Mouse (Mus musculus) MEL (cell line): ENCODE measurements around the gene Gpbar1. TPM values are rescaled to one million over a fixed set of nuclear protein-coding genes. Genes with fewer than 3 reads are reported as not detected.
"Not testable (repeated sequence)": the region's sequence is repeated elsewhere in the genome, so short reads cannot be mapped to it uniquely, and the experiment has no call there.

Experiments
- DNase-seq: peaks from one replicate; pipeline ENCODE4 v3.0.0; 2011; ENCODE audit warnings: low read depth, low spot score
- H3K27ac ChIP-seq: 2 replicates; pipeline ENCODE4 v1.5.1; 2012; ENCODE audit warnings: low read depth, mild to moderate bottlenecking, control low read depth, low read length, moderate library complexity; ENCODE audit not compliant: control insufficient read depth
- H3K27me3 ChIP-seq, 2 experiments: fragments of 150-350 bp in 1 of 2; sonication (generic) in 1 of 2; 2 replicates each; pipeline ENCODE4 v1.6.1; 2012; ENCODE audit warnings: low read length in 2 of 2, mild to moderate bottlenecking in 2 of 2, improper control_type of control experiment in 1 of 2, moderate library complexity in 1 of 2; ENCODE audit not compliant: insufficient read depth in 2 of 2, control insufficient read depth in 1 of 2
- H3K36me3 ChIP-seq, 2 experiments: 2 replicates each; pipeline ENCODE4 v1.6.1; 2012 to 2014; ENCODE audit warnings: low read length in 2 of 2, improper control_type of control experiment in 1 of 2, inconsistent platforms in 1 of 2, mild to moderate bottlenecking in 1 of 2; ENCODE audit not compliant: insufficient read depth in 2 of 2, control insufficient read depth in 1 of 2
- H3K4me1 ChIP-seq, 2 experiments: fragments of 150-350 bp in 1 of 2; sonication (generic) in 1 of 2; 2 replicates each; pipeline ENCODE4 v1.6.1; 2012; ENCODE audit warnings: low read length in 2 of 2, improper control_type of control experiment in 1 of 2, mild to moderate bottlenecking in 1 of 2; ENCODE audit not compliant: insufficient read depth in 2 of 2, control insufficient read depth in 1 of 2
- H3K4me3 ChIP-seq, 2 experiments: fragments of 150-350 bp in 1 of 2; sonication (generic) in 1 of 2; 2 replicates each; pipeline ENCODE4 v1.5.1; 2012; ENCODE audit warnings: low read depth in 2 of 2, low read length in 2 of 2, mild to moderate bottlenecking in 2 of 2, moderate library complexity in 2 of 2, control low read depth in 1 of 2, improper control_type of control experiment in 1 of 2; ENCODE audit not compliant: control insufficient read depth in 1 of 2, insufficient read depth in 1 of 2
- H3K79me2 ChIP-seq: 2 replicates; pipeline ENCODE4 v1.6.1; 2012; ENCODE audit warnings: mild to moderate bottlenecking, low read length, moderate library complexity; ENCODE audit not compliant: control insufficient read depth, poor library complexity, insufficient read depth
- H3K9ac ChIP-seq: 2 replicates; pipeline ENCODE4 v1.6.1; 2012; ENCODE audit warnings: low read depth, mild to moderate bottlenecking, control low read depth, low read length, moderate library complexity; ENCODE audit not compliant: control insufficient read depth, poor library complexity, severe bottlenecking
- H3K9me3 ChIP-seq: fragments of 150-350 bp; sonication (generic); replicated peaks from 2 replicates; pipeline ENCODE4 v1.6.1; 2012; ENCODE audit warnings: mild to moderate bottlenecking, low read length, improper control_type of control experiment, moderate library complexity; ENCODE audit not compliant: insufficient read depth
- CTCF ChIP-seq, 3 experiments: IDR thresholded peaks in 2 of 3; conservative IDR thresholded peaks in 1 of 3; 2 replicates each; pipeline ENCODE4 v1.5.1; 2011 to 2012; ENCODE audit warnings: low read length in 3 of 3, low read depth in 2 of 3, mild to moderate bottlenecking in 2 of 3, improper control_type of control experiment in 1 of 3, inconsistent platforms in 1 of 3, mixed read lengths in 1 of 3, moderate library complexity in 1 of 3; ENCODE audit not compliant: control insufficient read depth in 1 of 3, insufficient read depth in 1 of 3, poor library complexity in 1 of 3, severe bottlenecking in 1 of 3
- SMC3 ChIP-seq: IDR thresholded peaks from 2 replicates; pipeline ENCODE4 v1.6.1; 2011; ENCODE audit warnings: low read depth, low read length, improper control_type of control experiment
- polyA plus RNA-seq, 2 experiments: library from polyadenylated mRNA; stranded (reverse) in 1 of 2; unstranded in 1 of 2; fragments of >175 nt in 1 of 2; fragments of >200 nt in 1 of 2; gene quantifications; 2 replicates each; pipeline versions ENCODE4 v1.2.1 to v1.2.4; 2012; ENCODE audit warnings: low replicate concordance in 2 of 2, low read depth in 1 of 2; ENCODE audit not compliant: insufficient read length in 2 of 2, insufficient read depth in 1 of 2, missing spikeins in 1 of 2
- total RNA-seq: library from RNA; depleted of rRNA; stranded (reverse); fragments of 300-350 nt; gene quantifications from 2 replicates; pipeline ENCODE4 v1.2.3, GENCODE M21; 2012; rRNA removed

Gene Gpbar1
- total and polyA plus RNA-seq, 3 experiments: not detected

DNA sequence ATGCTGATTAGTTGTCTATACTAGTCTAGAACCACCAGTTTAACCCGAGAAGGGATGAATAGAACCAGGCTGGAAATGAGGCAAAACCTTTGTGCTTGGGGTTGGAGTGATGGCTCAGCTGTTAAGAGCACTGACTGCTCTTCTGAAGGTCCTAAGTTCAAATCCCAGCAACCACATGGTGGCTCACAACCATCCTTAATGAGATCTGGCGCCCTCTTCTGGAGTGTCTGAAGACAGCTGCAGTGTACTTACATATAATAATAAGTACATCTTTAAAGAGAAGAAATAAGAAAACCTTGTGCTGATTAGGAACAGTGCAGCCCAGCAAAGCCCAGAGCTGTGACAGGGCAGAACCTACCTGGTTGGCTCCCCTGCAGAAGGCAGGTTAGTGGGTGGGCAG is 48.6 kb downstream of the Gpbar1 start:
- H3K27me3 ChIP-seq, DNase-seq: not testable (repeated sequence)

More for the DNA sequence above, 48.6 kb downstream of the Gpbar1 start:
- H3K79me2 ChIP-seq, H3K9ac ChIP-seq, H3K27ac ChIP-seq, H3K4me3 ChIP-seq, H3K9me3 ChIP-seq: not testable (repeated sequence)
- H3K36me3 ChIP-seq: peaks cover 0 to 12% of the 10 kb centered on the region in 2 experiments; a peak in 2 of 4 replicates
- H3K4me1 ChIP-seq: peaks cover 7 to 20% of the 10 kb centered on the region in 2 experiments
- TF ChIP-seq CTCF (IDR thresholded peaks at IDR 0.05 in 2 of 3, conservative IDR thresholded peaks at IDR 0.05 in 1 of 3; ENCODE audit: control insufficient read depth in 1 of 3, insufficient read depth in 1 of 3, low read depth in 2 of 3, low read length in 3 of 3, poor library complexity in 1 of 3, severe bottlenecking in 1 of 3): peak; percentile 4 to 42 (median 40); a peak in 4 of 6 replicates
- TF ChIP-seq SMC3: peak; percentile 40

Other genes with a start within 250 kb of the Gpbar1 start
- not detected in 2 replicates for gene Tns1, start 154.1 kb upstream of the Gpbar1 start, total RNA-seq
- under 1 TPM in 1 of 2 experiments, not detected in 1; 0.11 TPM for gene Tns1, start 154.1 kb upstream of the Gpbar1 start, polyA plus RNA-seq
- gene Rufy4, start 153.0 kb upstream of the Gpbar1 start, total RNA-seq: 0.04 TPM in 1 of 2 replicates, not detected in the other
- gene Rufy4, start 153.0 kb upstream of the Gpbar1 start, polyA plus RNA-seq: under 1 TPM in 1 of 2 experiments, not detected in 1; 0.10 TPM
- gene Cxcr2, start 124.6 kb upstream of the Gpbar1 start, total RNA-seq: 0.92 and 1.7 TPM in 2 replicates
- under 1 TPM in 1 of 2 experiments, not detected in 1; 0.11 TPM for gene Cxcr2, start 124.6 kb upstream of the Gpbar1 start, polyA plus RNA-seq
- gene Cxcr1, start 83.9 kb upstream of the Gpbar1 start, total RNA-seq: not detected in 2 replicates
- gene Cxcr1, start 83.9 kb upstream of the Gpbar1 start, polyA plus RNA-seq: not detected
- 141 and 166 TPM in 2 replicates for gene Arpc2, start 42.5 kb upstream of the Gpbar1 start, total RNA-seq
- 100 to 1,000 TPM; 108 to 423 TPM for gene Arpc2, start 42.5 kb upstream of the Gpbar1 start, polyA plus RNA-seq
- gene Aamp, start 6.2 kb downstream of the Gpbar1 start, total RNA-seq: 107 and 108 TPM in 2 replicates
- 100 to 1,000 TPM in 1 of 2 experiments, not detected in 1; 169 TPM for gene Aamp, start 6.2 kb downstream of the Gpbar1 start, polyA plus RNA-seq
- gene Pnkd, start 6.4 kb downstream of the Gpbar1 start, total RNA-seq: 48.2 and 52.5 TPM in 2 replicates
- 10 to 100 TPM in 1 of 2 experiments, not detected in 1; 64.2 TPM for gene Pnkd, start 6.4 kb downstream of the Gpbar1 start, polyA plus RNA-seq
- 10.3 and 13.0 TPM in 2 replicates for gene Tmbim1, start 27.1 kb downstream of the Gpbar1 start, total RNA-seq
- gene Tmbim1, start 27.1 kb downstream of the Gpbar1 start, polyA plus RNA-seq: 10 to 100 TPM in 1 of 2 experiments, not detected in 1; 20.8 TPM
- gene Catip, start 83.6 kb downstream of the Gpbar1 start, total RNA-seq: 0.08 TPM in 1 of 2 replicates, not detected in the other
- under 1 TPM in 1 of 2 experiments, not detected in 1; 0.08 TPM for gene Catip, start 83.6 kb downstream of the Gpbar1 start, polyA plus RNA-seq
- 0.26 TPM in 1 of 2 replicates, not detected in the other for gene Slc11a1, start 96.6 kb downstream of the Gpbar1 start, total RNA-seq
- under 1 TPM in 1 of 2 experiments, not detected in 1; 0.11 TPM for gene Slc11a1, start 96.6 kb downstream of the Gpbar1 start, polyA plus RNA-seq
- gene Ctdsp1, start 113.0 kb downstream of the Gpbar1 start, total RNA-seq: 18.0 TPM in 2 replicates
- gene Ctdsp1, start 113.0 kb downstream of the Gpbar1 start, polyA plus RNA-seq: 10 to 100 TPM in 1 of 2 experiments, not detected in 1; 69.8 TPM
- 0.03 and 0.04 TPM in 2 replicates for gene Vil1, start 130.8 kb downstream of the Gpbar1 start, total RNA-seq
- under 1 TPM in 1 of 2 experiments, not detected in 1; 0.04 TPM for gene Vil1, start 130.8 kb downstream of the Gpbar1 start, polyA plus RNA-seq
- 62.7 and 65.1 TPM in 2 replicates for gene Cnot9, start 227.5 kb downstream of the Gpbar1 start, total RNA-seq
- 10 to 100 TPM in 1 of 2 experiments, not detected in 1; 85.0 TPM for gene Cnot9, start 227.5 kb downstream of the Gpbar1 start, polyA plus RNA-seq